Mouse (Mus musculus): ENCODE data around the gene Ttc9.

Ttc9 gene

GRCm38 (mm10) chr12:81630915-81631660 lies at the start of gene Ttc9:
Ttc9 (plus strand) TSS chr12:81631249.
- DNase-seq (ENCODE audit: inconsistent ontology term): peak; percentile 86

- DNase-seq (ENCODE audit: inconsistent ontology term): peak; percentile 98
These were observed 36.0 kb upstream of the Ttc9 start, which contains the start of gene Med6 for GRCm38 (mm10) chr12:81594902-81595671. Med6 (minus strand) TSS chr12:81595008.

GRCm38 (mm10) chr12:81596547-81597262 lies 34.3 kb upstream of the Ttc9 start:
- no peak for DNase-seq (ENCODE audit: inconsistent ontology term)

- peak; percentile 16 for DNase-seq (ENCODE audit: inconsistent ontology term)
These were observed 25.9 kb upstream of the Ttc9 start for GRCm38 (mm10) chr12:81604995-81605784.

DNA sequence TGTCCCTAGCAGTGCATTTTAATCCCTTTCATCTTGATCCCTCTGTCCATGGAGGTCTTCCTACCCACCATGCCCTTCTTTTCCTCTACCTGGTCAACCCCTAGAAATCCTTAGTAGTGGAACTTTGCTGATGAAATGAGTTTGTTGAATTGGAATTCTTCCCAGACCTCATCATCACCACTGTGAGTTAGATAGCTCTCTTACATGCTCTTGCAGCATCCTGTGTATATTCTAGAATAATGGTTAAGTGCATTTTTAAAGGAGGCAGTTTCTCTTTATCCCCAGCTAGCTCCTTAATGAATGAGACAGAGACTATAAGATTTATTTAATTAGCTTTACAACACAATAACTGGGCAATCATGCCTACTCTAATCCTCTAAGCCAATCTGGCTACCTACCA lies 21.6 kb upstream of the Ttc9 start:
- no peak for DNase-seq (ENCODE audit: inconsistent ontology term)

DNA sequence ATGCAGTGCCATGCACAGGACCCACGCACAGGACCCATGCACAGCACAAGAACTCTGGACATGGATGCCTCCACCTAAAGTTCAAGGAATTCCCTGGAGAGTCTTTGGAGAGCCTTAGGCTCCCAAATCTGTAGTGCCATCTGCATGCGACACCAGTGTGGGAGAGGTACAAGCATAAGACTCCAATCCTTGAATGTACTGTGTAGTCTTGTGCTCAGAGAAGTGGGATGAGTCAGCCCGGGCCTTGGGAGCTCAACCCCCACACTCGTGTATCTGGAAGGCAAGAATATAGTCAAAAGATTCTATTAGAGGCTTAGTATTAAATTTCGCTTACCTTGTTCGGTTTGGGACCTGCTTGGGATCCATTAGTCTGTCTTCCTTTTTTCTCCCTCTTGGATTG lies 15.2 kb upstream of the Ttc9 start:
- DNase-seq (ENCODE audit: inconsistent ontology term): no peak

DNA sequence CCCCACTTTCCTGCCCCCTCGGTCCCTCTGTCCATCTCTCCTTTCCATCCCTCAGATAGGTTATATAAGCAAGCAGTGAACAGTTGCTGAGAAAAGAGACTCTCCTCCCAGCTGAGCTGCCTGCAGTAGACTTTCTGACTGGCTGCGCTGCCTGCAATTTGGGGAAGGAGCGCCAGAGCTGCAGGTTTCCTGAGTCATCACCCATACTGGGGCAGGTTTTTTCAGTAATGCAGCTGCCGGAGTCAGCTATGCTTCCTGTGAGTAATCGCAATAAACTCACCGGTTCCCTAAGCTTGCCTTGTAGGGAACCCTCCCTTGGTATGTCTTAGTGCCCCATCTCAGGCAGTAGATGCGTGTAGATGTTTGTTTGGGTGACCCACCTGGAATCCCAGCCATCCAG lies 14.1 kb upstream of the Ttc9 start:
- DNase-seq (ENCODE audit: inconsistent ontology term): no peak

DNA sequence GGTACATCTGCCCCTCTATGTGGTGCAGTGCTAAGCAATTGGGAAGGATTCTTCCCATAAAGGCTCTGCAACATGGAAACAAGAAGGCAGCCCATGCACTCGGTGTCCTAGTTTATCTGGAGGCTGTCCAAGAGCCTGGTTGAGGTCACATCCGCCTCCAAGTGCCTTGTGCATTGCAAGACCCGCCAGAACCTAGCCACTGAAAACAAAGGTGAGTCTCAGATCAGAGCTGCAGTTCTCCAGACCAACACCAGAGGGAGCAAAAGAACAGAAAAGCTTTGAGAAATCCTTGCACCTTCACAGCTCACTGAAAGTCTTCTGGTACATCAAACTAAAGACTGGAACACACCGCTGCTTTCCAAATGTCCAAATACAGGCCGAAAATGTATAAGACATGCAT lies 11.7 kb upstream of the Ttc9 start:
- peak; percentile 62 for DNase-seq (ENCODE audit: inconsistent ontology term)

- no peak for DNase-seq (ENCODE audit: inconsistent ontology term)
These were observed 7.7 kb upstream of the Ttc9 start for GRCm38 (mm10) chr12:81623377-81623776.

DNA sequence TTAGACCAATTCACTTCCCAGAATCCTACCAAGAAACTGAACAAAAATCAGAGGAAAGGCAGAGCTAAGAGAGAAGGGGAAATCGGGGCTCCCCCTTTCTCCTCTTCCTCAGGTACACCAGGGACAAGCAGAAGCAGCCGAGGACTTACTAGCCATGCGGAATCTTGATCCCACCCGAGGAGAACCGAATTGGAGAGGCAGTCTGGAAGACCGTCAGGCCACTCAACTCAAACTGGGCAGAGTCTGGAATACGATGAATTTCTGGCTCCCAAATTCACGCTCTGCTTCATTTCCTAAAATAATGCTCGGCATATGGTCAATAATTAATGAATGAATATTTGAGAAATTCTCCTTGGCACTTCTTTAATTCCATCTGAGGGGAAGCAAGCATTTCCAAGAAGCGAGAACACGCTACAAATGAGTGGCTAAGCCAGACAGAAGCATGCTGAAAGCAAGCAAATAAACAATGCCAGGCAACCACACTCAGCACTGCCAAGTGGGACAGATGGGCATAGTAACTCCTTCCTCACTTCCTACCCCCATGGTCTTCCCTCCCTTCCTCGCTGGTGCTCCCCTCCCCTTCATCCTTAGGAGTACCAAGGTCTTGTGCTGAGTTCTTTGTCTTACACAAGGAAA lies 4.7 kb upstream of the Ttc9 start:
- DNase-seq (ENCODE audit: inconsistent ontology term): peak; percentile 17

GRCm38 (mm10) chr12:81627426-81627825 lies 3.6 kb upstream of the Ttc9 start:
- DNase-seq (ENCODE audit: inconsistent ontology term): no peak

DNA sequence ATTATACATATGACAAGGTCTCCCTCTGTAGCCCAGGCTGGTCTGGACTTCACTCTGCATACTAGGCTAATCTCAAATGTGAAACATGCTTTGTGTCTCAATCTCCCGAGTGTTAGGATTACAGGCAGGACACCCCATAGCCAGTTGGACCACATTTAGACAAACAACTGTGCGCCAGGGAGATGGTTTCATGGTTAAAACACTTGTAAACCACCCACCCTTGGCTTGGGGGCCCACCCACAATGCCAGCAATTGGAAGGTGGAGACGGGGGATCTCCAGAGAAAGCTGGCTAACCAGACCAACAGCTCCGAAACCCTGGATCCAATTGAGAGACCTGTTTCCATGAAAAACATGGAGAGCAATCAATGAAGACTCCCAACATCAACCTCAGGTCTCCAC lies 3.0 kb upstream of the Ttc9 start:
- no peak for DNase-seq (ENCODE audit: inconsistent ontology term)

DNA sequence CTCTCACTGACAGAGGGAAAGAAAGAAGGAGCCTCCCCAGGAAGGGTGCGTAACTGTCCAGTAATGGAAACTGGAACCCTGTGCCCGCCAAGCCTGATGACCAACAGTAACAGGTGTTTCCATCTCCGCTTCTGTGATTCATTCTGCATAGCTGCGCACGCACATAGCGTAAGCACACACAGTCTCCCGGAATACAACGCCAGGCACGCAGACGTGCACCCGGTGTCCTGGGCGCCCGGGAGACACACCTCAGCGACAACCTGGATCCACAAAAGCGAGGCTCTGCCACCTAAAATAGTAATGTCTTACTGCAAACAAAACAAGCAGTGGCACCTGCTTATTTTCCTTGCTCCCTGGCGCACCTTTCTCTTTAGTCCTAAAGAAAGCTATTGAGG lies 532 bp upstream of the Ttc9 start:
- DNase-seq (ENCODE audit: inconsistent ontology term): peak; percentile 43

- peak; percentile 55 for DNase-seq (ENCODE audit: inconsistent ontology term)
These were observed 782 bp downstream of the Ttc9 start for GRCm38 (mm10) chr12:81631661-81632401.

GRCm38 (mm10) chr12:81633246-81633645 lies 2.2 kb downstream of the Ttc9 start:
- no peak for DNase-seq (ENCODE audit: inconsistent ontology term)

DNA sequence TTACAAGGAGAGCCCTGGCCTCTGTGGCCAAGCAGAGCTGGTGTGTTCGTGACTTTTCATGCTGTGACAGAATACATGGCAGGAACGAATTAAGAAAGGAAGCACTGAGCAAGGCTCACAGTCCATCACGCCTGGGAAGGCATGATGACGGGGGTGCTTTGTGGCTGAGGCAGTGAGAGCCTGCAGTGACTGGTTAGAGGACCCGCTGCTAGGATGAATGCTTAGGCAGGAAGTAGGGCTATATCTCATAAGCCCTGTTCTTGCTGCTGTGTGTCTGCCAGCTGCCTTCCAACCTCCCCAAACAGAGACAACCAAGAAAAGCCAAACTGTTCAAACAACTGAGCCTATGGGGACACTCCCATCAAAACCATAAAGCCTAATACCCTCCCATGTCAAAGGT lies 9.6 kb downstream of the Ttc9 start:
- DNase-seq (ENCODE audit: inconsistent ontology term): no peak

- DNase-seq (ENCODE audit: inconsistent ontology term): peak; percentile 84
These were observed 11.5 kb downstream of the Ttc9 start for GRCm38 (mm10) chr12:81642361-81643082.

DNA sequence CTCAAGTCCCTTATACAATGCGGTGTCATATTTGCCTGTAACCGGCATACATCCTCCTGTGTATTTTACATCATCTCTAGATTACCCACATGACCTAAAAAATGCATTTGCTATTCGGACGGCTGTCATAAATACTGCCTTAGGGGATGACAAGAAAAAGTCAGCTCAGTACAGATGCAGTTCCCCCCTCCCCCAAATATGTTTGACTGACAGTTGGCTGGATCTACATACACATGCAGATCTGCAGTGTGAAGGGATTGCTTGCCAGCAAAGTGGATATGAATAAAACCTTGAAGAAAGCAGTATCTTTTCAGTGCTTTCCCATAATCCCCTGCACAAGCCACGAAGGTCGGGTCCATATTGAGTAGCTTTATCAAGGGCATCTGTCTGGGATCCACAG lies 15.8 kb downstream of the Ttc9 start:
- DNase-seq (ENCODE audit: inconsistent ontology term): no peak

GRCm38 (mm10) chr12:81653344-81653743 lies 22.3 kb downstream of the Ttc9 start:
- DNase-seq (ENCODE audit: inconsistent ontology term): peak; percentile 87

DNA sequence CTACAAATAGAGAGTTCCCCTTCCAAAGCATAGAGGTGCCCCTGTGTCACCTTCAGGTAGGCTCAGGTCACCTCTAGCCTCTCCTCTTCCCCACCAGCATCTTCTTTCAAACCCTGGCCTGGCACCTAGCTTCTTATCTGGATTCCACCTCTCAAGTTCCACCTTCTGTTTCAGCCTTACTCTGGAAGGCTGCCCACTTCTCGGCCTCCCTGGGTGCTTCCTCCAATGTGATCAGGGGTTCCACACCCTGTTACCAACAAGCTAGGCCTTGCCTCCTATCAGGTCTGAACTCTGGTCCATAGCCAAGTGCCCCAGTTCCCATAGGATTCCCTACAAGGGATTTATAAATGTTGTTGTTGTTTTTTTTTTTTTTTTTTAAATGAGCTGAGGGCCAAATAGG lies 26.3 kb downstream of the Ttc9 start:
- no peak for DNase-seq (ENCODE audit: inconsistent ontology term)
